Mouse (Mus musculus) cerebellum, adult (tissue): Measurements from ENCODE around the gene Tnfsf12.
A peak's percentile ranks its signal among the peaks of the same experiment; 100 is the strongest.

ENCODE experiments used
- ATAC-seq: cut with Nextera tagmentation; 2 replicates; pipeline ENCODE4 v1.9.2; 2017; ENCODE audit warnings: mild to moderate bottlenecking, moderate library complexity, mixed read lengths; ENCODE audit not compliant: insufficient number of reproducible peaks, low FRiP score, low TSS enrichment

Gene Tnfsf12

GRCm38 (mm10) chr11:69682209-69682839 is 13.3 kb downstream of the Tnfsf12 start:
- no peak for ATAC-seq

DNA sequence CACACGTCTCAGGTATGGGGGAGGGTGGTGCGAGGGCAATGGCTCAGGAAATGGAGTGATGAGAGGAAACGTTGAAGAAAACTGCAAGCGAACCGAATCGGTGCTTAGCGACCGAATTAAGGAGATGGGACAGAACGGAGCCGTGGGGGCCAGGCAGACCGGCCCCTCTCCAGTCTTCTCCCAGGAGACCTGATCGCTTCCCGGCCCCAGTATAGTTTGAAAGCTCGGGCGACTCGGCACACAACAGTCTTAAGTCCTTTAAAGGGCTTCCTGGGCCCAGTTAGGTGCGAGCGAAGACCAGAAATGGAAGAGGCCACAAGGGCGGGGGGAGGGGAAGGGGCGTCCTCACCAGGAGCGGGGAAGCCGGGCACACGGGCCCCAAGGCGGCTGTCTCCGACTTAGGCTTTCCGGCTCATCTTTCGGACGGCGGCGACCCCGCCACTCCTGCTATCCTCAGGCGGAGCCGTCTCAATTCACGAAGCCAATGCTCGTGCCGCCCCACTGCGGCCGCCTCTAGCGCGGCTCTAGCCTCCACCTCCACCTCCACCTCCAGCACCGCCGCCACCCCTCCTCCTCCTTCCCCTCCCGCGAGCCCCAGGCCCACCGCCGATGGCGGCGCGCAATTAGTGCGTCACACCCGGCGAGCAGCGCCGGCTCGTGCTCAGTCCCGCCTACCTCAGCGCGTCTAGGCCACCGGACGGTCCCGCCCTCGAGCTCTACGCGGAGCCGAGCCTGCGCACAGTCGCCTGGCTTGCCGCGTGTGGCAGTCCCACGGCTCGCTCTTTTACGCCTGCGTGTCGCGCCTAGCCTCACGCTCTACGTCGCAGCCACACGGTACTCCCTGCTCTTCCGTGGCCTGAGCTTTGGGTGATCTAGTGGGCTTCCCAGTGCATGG is 14.1 kb downstream of the Tnfsf12 start, which contains the start of gene Senp3:
TSS of gene Senp3 (minus strand) at position 771 of the 895 bp plus-strand sequence.
- ATAC-seq: peak; percentile 85; the same call in 1 of the 2 replicates

GRCm38 (mm10) chr11:69680136-69680855 is 15.4 kb downstream of the Tnfsf12 start:
- no peak for ATAC-seq

GRCm38 (mm10) chr11:69679144-69679543 is 16.5 kb downstream of the Tnfsf12 start:
- no peak for ATAC-seq

DNA sequence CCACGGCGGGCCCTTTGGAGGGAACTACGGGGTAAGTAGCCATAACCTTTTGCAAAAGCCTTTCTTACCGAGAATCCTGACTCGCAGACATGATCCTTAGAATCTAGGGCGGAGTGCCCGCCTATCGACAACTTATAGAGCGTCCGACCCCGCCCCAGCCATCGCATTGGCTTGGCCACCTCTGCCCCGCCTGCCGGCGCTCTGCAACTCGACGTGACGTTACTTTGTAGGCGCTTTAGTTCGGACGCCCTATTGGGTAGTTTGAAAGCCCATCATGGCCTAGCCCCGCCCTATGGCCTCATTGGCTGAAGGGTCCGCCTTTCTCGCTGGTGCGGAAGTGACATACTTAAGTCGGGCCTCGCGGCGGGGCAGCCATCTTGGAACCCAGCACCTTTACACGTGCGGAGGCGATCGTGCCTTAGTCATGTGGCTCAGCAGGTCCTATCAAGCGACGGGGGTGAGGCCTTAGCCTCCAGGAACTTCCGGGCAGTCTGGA is 23.4 kb downstream of the Tnfsf12 start, which contains the start of gene Eif4a1:
TSS of gene Eif4a1 (minus strand) at position 213 of the 496 bp plus-strand sequence.
- peak; percentile 92 for ATAC-seq

- no peak for ATAC-seq
Observed at GRCm38 (mm10) chr11:69671726-69672124, 23.9 kb downstream of the Tnfsf12 start.

GRCm38 (mm10) chr11:69670786-69671725 is 24.6 kb downstream of the Tnfsf12 start:
- ATAC-seq: peak; percentile 57

DNA sequence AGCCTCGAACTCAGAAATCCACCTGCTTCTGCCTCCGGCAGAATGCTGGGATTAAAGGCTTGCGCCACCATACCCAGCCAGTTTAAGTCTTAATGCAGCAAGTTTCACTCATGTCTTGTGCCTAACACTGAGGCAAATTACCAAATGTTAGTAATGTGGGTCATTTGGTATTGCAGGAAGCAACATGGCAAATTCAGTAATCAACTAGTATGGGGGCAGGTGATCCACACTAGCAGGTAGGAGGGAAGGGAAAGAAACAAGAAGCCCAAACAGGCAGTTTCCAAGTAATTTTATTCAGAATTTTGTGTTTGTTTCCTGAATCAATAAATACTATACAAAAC is 29.0 kb downstream of the Tnfsf12 start:
- ATAC-seq: no peak

GRCm38 (mm10) chr11:69665961-69666664 is 29.5 kb downstream of the Tnfsf12 start, which contains the start of gene Cd68:
Gene Cd68 (minus strand): TSS chr11:69666153.
- no peak for ATAC-seq

DNA sequence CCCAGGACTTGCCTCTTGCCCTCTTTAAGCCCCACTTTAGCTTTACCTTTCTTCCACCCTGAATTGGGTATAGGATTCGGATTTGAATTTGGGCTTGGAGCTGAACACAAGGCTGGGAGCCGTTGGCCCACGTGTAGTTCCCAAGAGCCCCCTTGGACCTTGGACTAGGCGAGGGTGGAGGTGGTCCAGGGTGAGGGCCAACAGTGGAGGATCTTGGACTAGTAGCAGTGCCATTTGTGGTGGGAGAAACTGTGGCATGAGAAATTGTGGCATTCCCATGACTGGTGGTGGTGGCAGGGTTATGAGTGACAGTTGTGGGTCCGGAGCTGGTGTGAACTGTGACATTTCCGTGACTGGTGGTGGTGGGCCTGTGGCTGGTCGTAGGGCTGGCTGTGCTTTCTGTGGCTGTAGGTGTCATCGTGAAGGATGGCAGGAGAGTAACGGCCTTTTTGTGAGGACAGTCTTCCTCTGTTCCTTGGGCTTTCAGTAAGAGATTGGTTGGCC is 30.1 kb downstream of the Tnfsf12 start:
- no peak for ATAC-seq

- no peak for ATAC-seq
Observed at GRCm38 (mm10) chr11:69664841-69665240, 30.8 kb downstream of the Tnfsf12 start.

DNA sequence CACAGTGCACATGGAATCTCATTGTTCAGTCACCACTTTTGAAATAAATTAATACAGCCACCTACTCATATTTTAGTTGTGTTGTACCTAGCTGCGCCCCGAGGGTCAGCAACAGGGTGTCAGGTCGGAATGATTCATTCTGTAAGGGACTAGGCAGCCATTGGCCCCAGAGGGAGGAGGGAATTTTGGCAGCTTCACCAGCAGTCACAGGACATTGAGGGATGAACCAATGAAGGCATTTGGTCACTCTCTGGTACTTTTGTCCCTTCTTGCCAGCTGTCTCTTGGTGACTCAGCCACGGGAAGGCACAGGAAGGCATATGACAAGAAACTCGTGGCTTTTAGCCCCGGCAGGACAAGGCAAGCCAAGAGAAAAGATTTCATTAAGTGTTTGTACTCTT is 31.9 kb downstream of the Tnfsf12 start:
- no peak for ATAC-seq

GRCm38 (mm10) chr11:69662967-69663671 is 32.5 kb downstream of the Tnfsf12 start:
- no peak for ATAC-seq

DNA sequence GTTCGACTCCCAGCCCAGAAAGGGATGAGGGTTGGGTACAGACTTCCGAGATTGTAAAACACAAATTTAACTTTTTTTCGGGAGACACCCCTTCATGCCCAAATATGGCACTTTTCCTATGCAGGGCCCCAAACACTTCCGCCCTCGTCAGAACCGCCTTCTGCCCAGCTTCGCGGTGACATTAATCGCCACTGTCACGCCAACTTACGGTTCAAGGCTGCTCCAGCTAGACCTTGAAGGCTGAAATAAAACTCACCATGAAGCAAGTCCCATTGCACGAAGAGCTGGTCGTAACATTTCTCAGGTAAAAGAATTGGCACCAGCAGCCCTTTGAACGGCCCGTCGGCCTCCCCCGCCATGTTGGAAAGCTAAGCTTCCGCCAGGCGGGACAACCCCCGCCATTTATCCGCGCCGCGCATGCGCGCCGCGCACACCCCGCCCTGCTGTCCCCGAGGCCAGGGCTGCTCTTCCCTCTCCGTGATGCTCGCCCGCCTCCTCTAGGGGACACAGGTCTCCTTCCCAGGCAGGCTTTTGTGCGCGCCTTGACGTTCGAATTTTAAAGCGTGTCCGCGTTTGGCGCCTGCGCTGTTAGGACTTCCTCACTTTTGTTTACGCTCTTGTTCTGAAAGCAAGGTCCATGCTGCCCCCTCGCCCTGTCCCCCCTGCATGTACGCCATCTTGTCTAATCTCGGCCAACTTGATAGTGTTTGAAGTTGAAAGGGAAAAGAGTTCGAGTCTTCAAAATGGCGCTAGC is 33.3 kb downstream of the Tnfsf12 start, which contains the start of gene Mpdu1:
TSS of gene Mpdu1 (minus strand) at position 430 of the 754 bp plus-strand sequence.
- ATAC-seq: peak; percentile 90

- no peak for ATAC-seq
Observed at GRCm38 (mm10) chr11:69661221-69661881, 34.3 kb downstream of the Tnfsf12 start.

GRCm38 (mm10) chr11:69657462-69657881 is 38.2 kb downstream of the Tnfsf12 start:
- no peak for ATAC-seq
